Mouse (Mus musculus): ENCODE measurements around the gene Bcap29. TPM values are rescaled to one million over a fixed set of nuclear protein-coding genes. Genes with fewer than 3 reads are reported as not detected.

The Bcap29 gene
- polyA plus RNA-seq, 1 experiment from 2014 or later = 46.7 TPM

Other genes with a start within 250 kb of the Bcap29 start
- not detected in 2 replicates for gene Slc26a3, start 243.8 kb downstream of the Bcap29 start, polyA plus RNA-seq (2015; fragmentation: Nextera tagmentation; extraction: Ambion mirVana)
- gene Cbll1, start 135.0 kb downstream of the Bcap29 start, polyA plus RNA-seq (2015; fragmentation: Nextera tagmentation; extraction: Ambion mirVana) = 8.4 and 9.3 TPM in 2 replicates
- gene Slc26a4, start 74.7 kb downstream of the Bcap29 start, polyA plus RNA-seq (2015; fragmentation: Nextera tagmentation; extraction: Ambion mirVana) = 0.16 and 0.43 TPM in 2 replicates
- 5.3 and 6.8 TPM in 2 replicates for gene Dus4l, start 20.2 kb upstream of the Bcap29 start, polyA plus RNA-seq (2015; fragmentation: Nextera tagmentation; extraction: Ambion mirVana)
- 25.5 and 28.1 TPM in 2 replicates for gene Cog5, start 20.2 kb upstream of the Bcap29 start, polyA plus RNA-seq (2015; fragmentation: Nextera tagmentation; extraction: Ambion mirVana)
- gene Gpr22, start 79.3 kb upstream of the Bcap29 start, polyA plus RNA-seq (2015; fragmentation: Nextera tagmentation; extraction: Ambion mirVana) = 12.9 and 16.4 TPM in 2 replicates